Mouse (Mus musculus): ENCODE data around the gene Pip4k2c. TPM values are rescaled to one million over a fixed set of nuclear protein-coding genes. Genes with fewer than 3 reads are reported as not detected.
A peak's percentile ranks its signal among the peaks of the same experiment; 100 is the strongest.

Pip4k2c gene
- polyA plus RNA-seq, 1 experiment from 2014 or later, result 27.3 TPM

- no peak overlapping the region for H3K27ac ChIP-seq
- 83% methylated on average over 8 of the region's 8 CpGs for WGBS
- no peak overlapping the region for H3K4me3 ChIP-seq (replicated peaks)
- no peaks in the 10 kb centered on the region for H3K36me3 ChIP-seq
- no peak overlapping the region for H3K9ac ChIP-seq (replicated peaks)
- H3K4me2 ChIP-seq, result no peak overlapping the region
- no peaks in the 10 kb centered on the region for H3K9me3 ChIP-seq
- H3K4me1 ChIP-seq (replicated peaks), result no peaks in the 10 kb centered on the region
- ATAC-seq (ENCODE audit: insufficient number of reproducible peaks, insufficient read depth, low FRiP score, low TSS enrichment, low read depth), result no peak
- peaks cover 23% of the 10 kb centered on the region for H3K27me3 ChIP-seq
These were observed 15.8 kb upstream of the Pip4k2c start for GRCm38 (mm10) chr10:127227163-127227562.

DNA sequence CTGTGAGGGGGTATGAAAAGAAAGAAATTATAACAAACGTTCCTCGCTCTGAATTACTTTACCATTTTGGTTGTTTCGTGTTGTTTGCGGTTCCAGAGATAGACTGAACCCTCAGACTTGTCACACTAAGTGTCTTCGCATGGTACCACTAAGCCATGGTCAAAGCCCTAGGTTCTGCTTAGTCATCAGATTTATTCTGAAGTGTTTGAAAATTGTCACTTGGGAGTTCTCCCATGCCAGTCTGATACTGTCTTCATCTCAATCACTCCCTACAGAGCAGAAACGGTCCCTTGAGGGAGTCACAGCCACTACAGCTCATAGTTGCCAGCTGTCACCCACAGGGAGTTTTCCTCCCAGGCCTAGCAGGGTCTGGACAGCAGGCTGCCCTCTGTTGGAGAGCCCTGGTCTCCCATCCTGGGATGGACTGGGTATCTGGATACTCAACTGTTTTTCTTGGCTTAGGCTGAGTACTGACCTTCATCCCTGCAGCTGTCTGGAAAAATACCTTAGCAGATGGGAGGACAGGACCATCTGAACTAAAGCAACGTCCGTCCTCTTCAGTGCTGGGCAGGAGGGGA, 15.0 kb upstream of the Pip4k2c start:
- no peak for ATAC-seq (ENCODE audit: insufficient number of reproducible peaks, insufficient read depth, low FRiP score, low TSS enrichment, low read depth)
- no peaks in the 10 kb centered on the region for H3K9me3 ChIP-seq
- no peak overlapping the region for H3K4me3 ChIP-seq (replicated peaks)
- H3K36me3 ChIP-seq, result no peaks in the 10 kb centered on the region
- no peaks in the 10 kb centered on the region for H3K4me1 ChIP-seq (replicated peaks)
- H3K27me3 ChIP-seq, result peaks cover 23% of the 10 kb centered on the region
- 66% methylated on average over 8 of the region's 8 CpGs for WGBS
- no peak overlapping the region for H3K27ac ChIP-seq
- H3K4me2 ChIP-seq, result no peak overlapping the region
- H3K9ac ChIP-seq (replicated peaks), result no peak overlapping the region

- Histone ChIP-seq H3K9ac (replicated peaks) (no peak overlapping the region), H3K27me3 (peaks cover 23% of the 10 kb centered on the region), H3K4me1 (replicated peaks) (no peaks in the 10 kb centered on the region), H3K4me3 (replicated peaks) (no peak overlapping the region), H3K4me2 (no peak overlapping the region), H3K27ac (no peak overlapping the region), H3K36me3 (no peaks in the 10 kb centered on the region), H3K9me3 (no peaks in the 10 kb centered on the region)
- 18% methylated on average over 10 of the region's 10 CpGs for WGBS
- ATAC-seq (ENCODE audit: insufficient number of reproducible peaks, insufficient read depth, low FRiP score, low TSS enrichment, low read depth), result no peak
These were observed 14.3 kb upstream of the Pip4k2c start for GRCm38 (mm10) chr10:127225732-127226131.

DNA sequence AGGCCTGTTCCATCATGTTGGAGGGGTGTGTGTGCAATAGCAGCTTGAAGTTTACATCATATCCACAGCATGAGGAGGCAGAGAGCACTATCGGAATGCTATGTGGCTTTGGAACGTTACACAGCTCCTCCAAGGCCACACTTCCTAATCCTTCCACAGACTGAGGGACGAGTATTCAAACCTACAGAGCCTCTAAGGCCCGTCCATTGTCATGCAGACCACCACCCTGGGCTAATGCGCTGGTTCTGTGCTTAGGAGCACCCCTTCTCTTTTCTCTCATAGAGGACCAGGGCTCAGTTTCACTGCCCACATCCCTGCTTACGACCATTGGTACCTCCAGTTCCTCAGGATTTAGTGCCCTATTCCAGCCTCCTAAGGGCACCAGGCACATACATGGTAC, 13.8 kb upstream of the Pip4k2c start:
- peaks cover 23% of the 10 kb centered on the region for H3K27me3 ChIP-seq
- WGBS, result 46% methylated on average over 6 of the region's 6 CpGs
- no peaks in the 10 kb centered on the region for H3K9me3 ChIP-seq
- no peak overlapping the region for H3K9ac ChIP-seq (replicated peaks)
- no peaks in the 10 kb centered on the region for H3K4me1 ChIP-seq (replicated peaks)
- no peak overlapping the region for H3K4me2 ChIP-seq
- no peak overlapping the region for H3K4me3 ChIP-seq (replicated peaks)
- H3K36me3 ChIP-seq, result no peaks in the 10 kb centered on the region
- no peak overlapping the region for H3K27ac ChIP-seq
- no peak for ATAC-seq (ENCODE audit: insufficient number of reproducible peaks, insufficient read depth, low FRiP score, low TSS enrichment, low read depth)

DNA sequence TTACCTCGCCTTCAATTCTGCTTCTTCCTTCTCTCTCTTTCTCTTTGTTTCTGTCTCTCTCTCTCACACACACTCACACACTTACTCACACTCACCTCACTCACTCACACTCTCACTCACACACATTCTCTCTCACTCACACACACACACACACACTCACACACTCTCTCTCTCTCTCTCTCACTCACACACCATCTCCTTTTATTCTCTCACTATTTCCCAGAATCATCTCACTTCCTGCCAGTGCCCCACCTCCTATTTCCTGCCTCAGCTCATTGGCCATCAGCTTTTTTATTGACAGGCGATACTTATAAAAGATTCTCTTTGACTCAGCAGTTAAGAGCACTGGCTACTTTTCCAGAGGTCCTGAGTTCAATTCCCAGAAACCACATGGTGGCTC, 7.0 kb upstream of the Pip4k2c start:
- Histone ChIP-seq H3K4me1 (replicated peaks) (no peaks in the 10 kb centered on the region), H3K27ac (no peak overlapping the region), H3K4me3 (replicated peaks) (no peak overlapping the region), H3K27me3 (no peaks in the 10 kb centered on the region; the same call in 1 of the 2 replicates), H3K4me2 (no peak overlapping the region), H3K9ac (replicated peaks) (no peak overlapping the region), H3K9me3 (no peaks in the 10 kb centered on the region), H3K36me3 (no peaks in the 10 kb centered on the region)
- 85% methylated on average over 2 of the region's 2 CpGs for WGBS
- no peak for ATAC-seq (ENCODE audit: insufficient number of reproducible peaks, insufficient read depth, low FRiP score, low TSS enrichment, low read depth)

DNA sequence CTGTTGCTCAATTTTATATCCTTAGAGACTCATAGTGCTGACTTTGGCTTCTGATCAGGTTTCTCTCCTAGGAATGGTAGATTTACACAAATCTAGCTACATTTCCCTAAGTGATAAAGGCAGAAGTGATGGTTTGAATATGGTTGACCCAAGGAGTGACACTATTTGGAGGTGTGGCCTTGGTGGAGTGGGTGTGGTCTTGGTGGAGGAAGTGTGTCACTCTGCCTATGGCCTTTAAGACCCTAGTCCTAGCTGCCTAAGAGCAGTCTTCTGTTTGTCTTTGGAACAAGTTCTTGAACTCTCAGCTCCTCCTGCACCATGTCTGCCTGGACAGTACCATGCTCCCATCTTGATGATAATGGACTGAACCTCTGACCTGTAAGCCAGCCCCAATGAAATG, 5.8 kb upstream of the Pip4k2c start:
- H3K9ac ChIP-seq (replicated peaks), result no peak overlapping the region
- no peak for ATAC-seq (ENCODE audit: insufficient number of reproducible peaks, insufficient read depth, low FRiP score, low TSS enrichment, low read depth)

GRCm38 (mm10) chr10:127216456-127216855, 5.1 kb upstream of the Pip4k2c start:
- ATAC-seq (ENCODE audit: insufficient number of reproducible peaks, insufficient read depth, low FRiP score, low TSS enrichment, low read depth), result no peak
- H3K4me1 ChIP-seq (replicated peaks), result no peaks in the 10 kb centered on the region
- no peak overlapping the region for H3K4me2 ChIP-seq
- no peaks in the 10 kb centered on the region for H3K9me3 ChIP-seq
- no peak overlapping the region for H3K4me3 ChIP-seq (replicated peaks)
- no peaks in the 10 kb centered on the region; the same call in 1 of the 2 replicates for H3K27me3 ChIP-seq
- 94% methylated on average over 11 of the region's 11 CpGs for WGBS
- H3K27ac ChIP-seq, result no peak overlapping the region
- H3K36me3 ChIP-seq, result no peaks in the 10 kb centered on the region
- H3K9ac ChIP-seq (replicated peaks), result no peak overlapping the region

More for the DNA sequence above, 5.8 kb upstream of the Pip4k2c start:
- Histone ChIP-seq H3K27ac (no peak overlapping the region), H3K4me1 (replicated peaks) (no peaks in the 10 kb centered on the region), H3K27me3 (no peaks in the 10 kb centered on the region; the same call in 1 of the 2 replicates), H3K4me2 (no peak overlapping the region), H3K9me3 (no peaks in the 10 kb centered on the region), H3K4me3 (replicated peaks) (no peak overlapping the region), H3K36me3 (no peaks in the 10 kb centered on the region)

GRCm38 (mm10) chr10:127214422-127214803, 3.0 kb upstream of the Pip4k2c start:
- Histone ChIP-seq H3K4me3 (replicated peaks) (no peak overlapping the region), H3K27ac (no peak overlapping the region), H3K27me3 (no peaks in the 10 kb centered on the region; the same call in 1 of the 2 replicates), H3K9me3 (no peaks in the 10 kb centered on the region), H3K9ac (replicated peaks) (no peak overlapping the region), H3K36me3 (no peaks in the 10 kb centered on the region), H3K4me2 (no peak overlapping the region), H3K4me1 (replicated peaks) (peaks cover 11% of the 10 kb centered on the region)
- no peak for ATAC-seq (ENCODE audit: insufficient number of reproducible peaks, insufficient read depth, low FRiP score, low TSS enrichment, low read depth)
- 47% methylated on average over 1 of the region's 1 CpGs for WGBS

- Histone ChIP-seq H3K27ac (no peak overlapping the region), H3K9ac (replicated peaks) (no peak overlapping the region), H3K4me2 (no peak overlapping the region), H3K27me3 (no peaks in the 10 kb centered on the region; the same call in 1 of the 2 replicates), H3K9me3 (no peaks in the 10 kb centered on the region), H3K36me3 (peaks cover under 1% of the 10 kb centered on the region), H3K4me1 (replicated peaks) (peaks cover 11% of the 10 kb centered on the region), H3K4me3 (replicated peaks) (no peak overlapping the region)
- ATAC-seq (ENCODE audit: insufficient number of reproducible peaks, insufficient read depth, low FRiP score, low TSS enrichment, low read depth), result no peak
- WGBS, result 82% methylated on average over 13 of the region's 13 CpGs
These were observed 2.5 kb upstream of the Pip4k2c start for GRCm38 (mm10) chr10:127213704-127214421.

DNA sequence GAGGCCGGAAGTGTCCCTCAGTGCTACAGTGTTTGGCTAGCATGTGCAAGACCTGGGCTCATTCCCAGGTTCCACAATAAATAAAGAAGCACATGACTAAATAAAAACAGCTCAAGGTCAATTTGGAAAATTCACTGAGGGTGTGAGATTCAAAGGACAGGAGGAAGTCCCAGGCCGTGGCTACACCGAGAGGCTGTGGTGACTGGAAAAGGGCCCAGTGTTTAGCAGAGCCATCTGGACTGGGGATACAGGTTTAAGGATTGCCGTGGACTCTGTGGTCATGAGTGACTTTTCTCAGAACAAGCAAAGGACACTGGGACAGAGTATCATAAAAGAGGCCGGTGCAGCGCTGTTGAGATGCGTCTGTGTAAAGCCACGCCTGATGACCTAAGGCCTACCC, 1.9 kb upstream of the Pip4k2c start:
- no peak overlapping the region for H3K9ac ChIP-seq (replicated peaks)
- H3K36me3 ChIP-seq, result peaks cover 6% of the 10 kb centered on the region
- WGBS, result 81% methylated on average over 8 of the region's 8 CpGs
- no peak overlapping the region for H3K4me2 ChIP-seq
- H3K27me3 ChIP-seq, result no peaks in the 10 kb centered on the region; the same call in 1 of the 2 replicates
- peaks cover 11% of the 10 kb centered on the region for H3K4me1 ChIP-seq (replicated peaks)
- no peaks in the 10 kb centered on the region for H3K9me3 ChIP-seq
- no peak overlapping the region for H3K4me3 ChIP-seq (replicated peaks)
- no peak for ATAC-seq (ENCODE audit: insufficient number of reproducible peaks, insufficient read depth, low FRiP score, low TSS enrichment, low read depth)
- no peak overlapping the region for H3K27ac ChIP-seq

DNA sequence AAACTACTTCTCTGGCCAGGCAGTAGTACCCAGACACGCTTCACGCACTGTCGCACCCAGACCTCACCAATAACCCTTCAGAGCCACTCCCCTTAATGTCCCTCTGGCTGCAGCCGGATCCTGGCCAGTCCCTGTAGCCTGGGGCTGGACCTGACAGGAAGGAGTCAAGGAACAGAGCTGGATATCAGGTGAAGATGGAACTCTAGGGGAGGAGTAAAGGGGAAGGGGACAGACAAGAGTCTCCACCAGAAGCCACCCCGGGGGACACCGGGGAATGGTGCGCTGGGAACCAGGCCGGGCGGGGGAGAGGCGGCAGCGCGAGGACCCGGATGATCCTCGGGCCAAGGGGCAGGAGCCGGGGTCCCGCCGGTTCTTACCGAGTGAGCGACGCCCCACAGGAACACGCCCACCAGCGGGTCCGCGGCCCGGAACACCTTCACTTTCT, 402 bp downstream of the Pip4k2c start:
- H3K9ac ChIP-seq (replicated peaks), result peak overlapping the region; percentile 81
- under 1% methylated on average over 25 of the region's 25 CpGs for WGBS
- H3K4me2 ChIP-seq, result peak overlapping the region; percentile 97
- peak overlapping the region; percentile 85 for H3K4me3 ChIP-seq (replicated peaks)
- peak; percentile 64 for ATAC-seq (ENCODE audit: insufficient number of reproducible peaks, insufficient read depth, low FRiP score, low TSS enrichment, low read depth)
- H3K36me3 ChIP-seq, result peaks cover 29% of the 10 kb centered on the region
- H3K27me3 ChIP-seq, result no peaks in the 10 kb centered on the region; the same call in 1 of the 2 replicates
- H3K9me3 ChIP-seq, result no peaks in the 10 kb centered on the region
- H3K27ac ChIP-seq, result no peak overlapping the region
- peaks cover 11% of the 10 kb centered on the region for H3K4me1 ChIP-seq (replicated peaks)

Measured in limb, embryonic 12.5 days (tissue).